Mouse (Mus musculus): ENCODE measurements around the gene Pdcd4.

DNA sequence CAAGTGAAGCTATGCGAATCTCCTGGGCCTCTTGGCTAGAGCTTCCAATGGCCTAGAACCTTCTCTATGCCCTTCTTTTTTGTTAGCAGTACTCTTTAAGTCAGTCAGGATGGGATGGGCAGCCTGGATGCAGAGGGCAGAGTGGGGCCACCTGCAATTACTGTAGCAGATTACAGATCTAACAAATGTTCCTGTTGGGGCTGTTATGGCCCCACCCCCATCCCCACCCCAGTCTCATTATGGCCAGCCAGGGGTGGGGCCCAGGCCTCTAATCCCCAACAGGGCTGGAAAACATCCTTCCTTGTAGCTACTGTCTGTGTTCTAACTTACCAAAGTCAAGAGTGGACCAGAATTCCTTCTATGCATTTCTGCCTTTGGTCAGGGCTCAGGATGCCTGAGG, 23.2 kb upstream of the Pdcd4 start:
- TF ChIP-seq CTCF (conservative IDR thresholded peaks at IDR 0.05; ENCODE audit: low read length) (no peak), NANOG (IDR thresholded peaks at IDR 0.05; ENCODE audit: borderline replicate concordance, low read length) (no peak)

Measured in E14TG2a.4 (cell line).